Mouse (Mus musculus) forebrain, embryonic 14.5 days (tissue): ENCODE measurements at regions not wholly inside any gene's neighbourhood (a gene's known extent, or its start where the extent isn't known, plus 50 kb on each side); places are given as distances from the start of the nearest gene placed in this dataset.
A peak's percentile ranks its signal among the peaks of the same experiment; 100 is the strongest.

Source experiments
- ATAC-seq: fragments of 200-750 bp; cut with Nextera tagmentation; 2 replicates; pipeline ENCODE4 v1.8.0; 2017; ENCODE audit warnings: mild to moderate bottlenecking, moderate library complexity
- DNase-seq: peaks from one replicate; pipeline ENCODE4 v3.0.0-alpha.2; 2015; ENCODE audit warnings: low spot score
- H3K27ac ChIP-seq: fragments of 300-500 bp; sonication (generic); 2 replicates; pipeline ENCODE4 v1.5.1; 2014; ENCODE audit warnings: low read depth, mild to moderate bottlenecking, control low read depth, low read length, moderate library complexity
- H3K27me3 ChIP-seq: fragments of 300-500 bp; sonication (generic); replicated peaks from 2 replicates; pipeline ENCODE4 v1.6.1; 2014; ENCODE audit warnings: low read length, control low read depth, mixed read lengths; ENCODE audit not compliant: control insufficient read depth, insufficient read depth
- H3K36me3 ChIP-seq: fragments of 300-500 bp; sonication (generic); 2 replicates; pipeline ENCODE4 v1.6.1; 2014; ENCODE audit warnings: low read length, control low read depth; ENCODE audit not compliant: control insufficient read depth, insufficient read depth
- H3K4me1 ChIP-seq: fragments of 300-500 bp; sonication (generic); 2 replicates; pipeline ENCODE4 v1.6.1; 2014; ENCODE audit warnings: antibody characterized with exemption, low read length, control low read depth; ENCODE audit not compliant: control insufficient read depth, insufficient read depth
- H3K4me2 ChIP-seq: fragments of 300-500 bp; sonication (generic); 2 replicates; pipeline ENCODE4 v1.6.1; 2014; ENCODE audit warnings: mild to moderate bottlenecking, control low read depth, low read length
- H3K4me3 ChIP-seq: fragments of 300-500 bp; sonication (generic); 2 replicates; pipeline ENCODE4 v1.5.1; 2014; ENCODE audit warnings: low read depth, low read length, control low read depth
- H3K9ac ChIP-seq: fragments of 300-500 bp; sonication (generic); 2 replicates; pipeline ENCODE4 v1.6.1; 2014; ENCODE audit warnings: mild to moderate bottlenecking, low read length, control low read depth, moderate library complexity
- H3K9me3 ChIP-seq: fragments of 300-500 bp; sonication (generic); replicated peaks from 2 replicates; pipeline ENCODE4 v1.6.1; 2016; ENCODE audit warnings: low read length, control low read depth, mixed read lengths; ENCODE audit not compliant: control insufficient read depth
- WGBS: fragments of 180-500 bp; shearing (Covaris S2); extraction: QIAGEN DNeasy Blood & Tissue Kit; methylation state at CpG from one replicate; pipeline ENCODE4 v1.1.7; 2014; 5-methylcytosine and 5-hydroxymethylcytosine counted together

- H3K4me3 ChIP-seq = no peak overlapping the region
- H3K27ac ChIP-seq = no peak overlapping the region
- H3K27me3 ChIP-seq = no peaks in the 10 kb centered on the region
- no peak overlapping the region for H3K9ac ChIP-seq
- ATAC-seq (no peak), DNase-seq (no peak)
- H3K4me2 ChIP-seq = no peak overlapping the region
- no peaks in the 10 kb centered on the region for H3K4me1 ChIP-seq
- H3K36me3 ChIP-seq = no peaks in the 10 kb centered on the region
- no peaks in the 10 kb centered on the region for H3K9me3 ChIP-seq
- WGBS = 82% methylated on average over 4 of the region's 4 CpGs
Observed at GRCm38 (mm10) chr8:67143479-67143878, 283.5 kb downstream of the Naf1 start.

DNA sequence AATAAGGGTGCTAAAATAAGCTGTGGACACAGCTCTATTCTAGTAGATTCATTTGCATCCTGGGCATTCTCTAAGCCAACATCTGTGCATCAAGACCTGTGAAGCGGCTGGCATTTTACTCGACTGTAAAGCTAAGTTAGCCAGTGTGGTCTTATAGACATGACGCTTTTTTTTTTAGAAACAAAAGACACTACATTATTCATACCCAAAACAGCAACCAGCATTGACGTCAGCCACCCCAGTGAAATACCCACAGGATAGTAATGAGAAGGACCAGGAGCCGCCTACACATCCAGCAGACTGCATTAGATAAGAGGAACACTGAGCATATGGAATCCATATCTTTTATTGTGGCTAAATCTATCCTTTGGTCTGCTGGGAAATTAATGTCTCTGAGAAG lies 321.7 kb downstream of the Naf1 start:
- H3K9ac ChIP-seq = no peak overlapping the region
- no peaks in the 10 kb centered on the region for H3K36me3 ChIP-seq
- no peaks in the 10 kb centered on the region for H3K4me1 ChIP-seq
- DNase-seq = no peak
- 77% methylated on average over 5 of the region's 5 CpGs for WGBS
- no peak overlapping the region for H3K4me2 ChIP-seq
- no peak for ATAC-seq
- H3K27me3 ChIP-seq = no peaks in the 10 kb centered on the region
- no peak overlapping the region for H3K4me3 ChIP-seq
- no peaks in the 10 kb centered on the region for H3K9me3 ChIP-seq
- H3K27ac ChIP-seq = no peak overlapping the region

GRCm38 (mm10) chr8:67199213-67199612 lies 324.4 kb upstream of the Nat3 start:
- ATAC-seq = no peak
- Histone ChIP-seq H3K4me2 (no peak overlapping the region), H3K9ac (no peak overlapping the region), H3K36me3 (no peaks in the 10 kb centered on the region), H3K27ac (no peak overlapping the region), H3K27me3 (no peaks in the 10 kb centered on the region), H3K9me3 (no peaks in the 10 kb centered on the region), H3K4me1 (no peaks in the 10 kb centered on the region), H3K4me3 (no peak overlapping the region)
- DNase-seq = no peak

GRCm38 (mm10) chr8:67206064-67206463 lies 317.6 kb upstream of the Nat3 start:
- no peak overlapping the region for H3K4me3 ChIP-seq
- ATAC-seq (no peak), DNase-seq (peak; percentile 1)
- no peaks in the 10 kb centered on the region for H3K36me3 ChIP-seq
- no peaks in the 10 kb centered on the region for H3K27me3 ChIP-seq
- no peaks in the 10 kb centered on the region for H3K4me1 ChIP-seq
- no peaks in the 10 kb centered on the region for H3K9me3 ChIP-seq
- 6% methylated on average over 1 of the region's 1 CpGs for WGBS
- H3K4me2 ChIP-seq = no peak overlapping the region
- H3K27ac ChIP-seq = no peak overlapping the region
- H3K9ac ChIP-seq = no peak overlapping the region

DNA sequence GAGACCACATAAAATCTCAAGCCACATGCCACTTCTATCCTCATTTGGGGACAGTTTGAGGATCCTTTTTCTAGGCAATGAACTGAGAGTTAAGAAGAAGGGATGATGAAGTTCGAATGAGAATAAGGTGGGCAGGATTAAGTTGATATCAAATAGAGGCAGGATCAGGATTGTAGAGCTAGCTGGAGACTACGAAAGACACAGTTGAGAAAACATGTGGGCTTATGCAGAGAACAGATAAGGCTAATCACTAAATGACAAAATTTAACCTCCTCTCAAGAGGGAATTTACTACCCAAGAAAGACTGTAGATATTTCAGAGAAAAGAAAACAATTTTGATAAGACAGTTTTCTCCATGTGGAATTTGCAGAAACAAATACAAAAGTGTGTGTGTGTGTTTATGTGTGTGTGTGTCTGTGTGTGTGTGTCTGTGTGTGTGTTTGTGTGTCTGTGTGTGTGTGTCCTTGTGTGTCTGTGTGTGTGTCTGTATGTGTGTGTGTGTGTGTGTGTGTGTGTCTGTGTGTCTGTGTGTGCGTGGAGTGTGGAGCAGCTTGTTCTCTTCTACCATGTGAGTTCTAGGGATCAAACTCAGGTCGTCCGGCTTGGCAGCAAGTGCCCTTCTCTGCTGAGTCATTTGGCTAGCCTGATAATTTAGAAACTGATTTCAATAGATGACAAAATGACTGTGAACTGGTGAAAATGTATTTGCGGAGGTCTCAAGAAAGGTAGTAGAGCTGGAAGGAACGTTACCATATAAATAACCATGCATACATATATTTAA lies 291.5 kb upstream of the Nat3 start:
- Histone ChIP-seq H3K4me1 (no peaks in the 10 kb centered on the region), H3K27me3 (no peaks in the 10 kb centered on the region), H3K36me3 (no peaks in the 10 kb centered on the region), H3K4me3 (no peak overlapping the region), H3K4me2 (no peak overlapping the region), H3K9ac (no peak overlapping the region), H3K27ac (no peak overlapping the region), H3K9me3 (no peaks in the 10 kb centered on the region)
- 86% methylated on average over 7 of the region's 7 CpGs for WGBS
- DNase-seq (no peak), ATAC-seq (no peak)

- H3K27ac ChIP-seq = no peak overlapping the region
- no peak overlapping the region for H3K4me3 ChIP-seq
- 84% methylated on average over 1 of the region's 1 CpGs for WGBS
- DNase-seq = no peak
- H3K4me2 ChIP-seq = no peak overlapping the region
- H3K36me3 ChIP-seq = no peaks in the 10 kb centered on the region
- no peaks in the 10 kb centered on the region for H3K9me3 ChIP-seq
- ATAC-seq = no peak
- H3K9ac ChIP-seq = no peak overlapping the region
- H3K27me3 ChIP-seq = no peaks in the 10 kb centered on the region
- no peaks in the 10 kb centered on the region for H3K4me1 ChIP-seq
Observed at GRCm38 (mm10) chr8:67238934-67239333, 284.7 kb upstream of the Nat3 start.

DNA sequence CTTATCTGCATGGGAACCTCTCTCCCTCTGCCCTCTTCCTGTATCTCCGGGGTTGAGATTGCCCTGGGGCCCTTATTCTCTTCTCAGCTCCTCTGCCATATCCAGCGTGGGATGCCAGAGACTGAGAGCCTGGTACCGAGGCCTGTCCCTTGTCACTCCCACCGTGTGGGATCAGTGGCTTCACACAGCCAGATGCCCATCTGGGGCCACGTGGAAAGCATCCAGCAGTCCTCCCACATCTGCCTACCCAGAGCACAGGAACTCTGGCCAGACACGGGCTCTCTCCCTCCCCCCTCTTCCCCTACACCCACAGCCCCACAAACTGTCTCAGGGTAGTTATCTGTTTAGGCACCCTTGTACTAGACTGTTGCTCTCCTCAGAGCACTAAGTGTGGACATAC lies 244.9 kb upstream of the Nat3 start:
- Histone ChIP-seq H3K4me1 (no peaks in the 10 kb centered on the region), H3K27ac (no peak overlapping the region), H3K27me3 (no peaks in the 10 kb centered on the region), H3K36me3 (no peaks in the 10 kb centered on the region), H3K4me2 (no peak overlapping the region), H3K9ac (no peak overlapping the region), H3K4me3 (no peak overlapping the region), H3K9me3 (no peaks in the 10 kb centered on the region)
- WGBS = 79% methylated on average over 6 of the region's 6 CpGs
- ATAC-seq = no peak
- no peak for DNase-seq

- DNase-seq = no peak
- Histone ChIP-seq H3K9ac (no peak overlapping the region), H3K27ac (no peak overlapping the region), H3K27me3 (no peaks in the 10 kb centered on the region), H3K9me3 (no peaks in the 10 kb centered on the region), H3K4me3 (no peak overlapping the region), H3K4me2 (no peak overlapping the region), H3K4me1 (no peaks in the 10 kb centered on the region), H3K36me3 (no peaks in the 10 kb centered on the region)
- no peak for ATAC-seq
Observed at GRCm38 (mm10) chr8:67279449-67279848, 244.2 kb upstream of the Nat3 start.

DNA sequence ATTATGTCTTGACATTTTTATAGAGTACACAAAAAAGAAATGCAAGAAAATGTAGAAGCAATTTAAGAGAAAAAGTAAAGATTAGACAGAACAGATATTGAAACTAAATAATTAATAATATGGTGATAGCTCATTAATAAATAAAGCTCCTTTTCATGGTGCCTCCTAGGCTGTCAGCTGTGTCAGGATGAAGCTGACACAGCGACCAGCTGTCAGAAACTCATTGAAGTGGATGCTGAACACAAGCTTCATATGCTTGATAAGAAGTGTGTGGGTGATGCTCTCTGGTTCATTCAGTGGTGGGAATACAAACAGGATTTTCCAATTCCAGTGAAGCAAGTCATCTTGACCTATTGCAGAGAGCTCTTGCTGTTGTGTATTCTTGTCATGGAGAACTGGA lies 213.2 kb upstream of the Nat3 start:
- H3K9me3 ChIP-seq = no peaks in the 10 kb centered on the region
- DNase-seq (no peak), ATAC-seq (no peak)
- no peaks in the 10 kb centered on the region for H3K36me3 ChIP-seq
- no peak overlapping the region for H3K9ac ChIP-seq
- H3K4me1 ChIP-seq = no peaks in the 10 kb centered on the region
- H3K4me2 ChIP-seq = no peak overlapping the region
- 82% methylated on average over 1 of the region's 1 CpGs for WGBS
- no peaks in the 10 kb centered on the region for H3K27me3 ChIP-seq
- no peak overlapping the region for H3K27ac ChIP-seq
- H3K4me3 ChIP-seq = no peak overlapping the region
